Mouse (Mus musculus): Measurements from ENCODE around the gene Acvr1c. TPM values are rescaled to one million over a fixed set of nuclear protein-coding genes. Genes with fewer than 3 reads are reported as not detected.

Gene Acvr1c
- not detected in 2 replicates for polyA plus RNA-seq (2014; fragmentation: Nextera tagmentation; extraction: Ambion mirVana)

GRCm38 (mm10) chr2:58357414-58358131 is at the start of gene Acvr1c:
Acvr1c (minus strand) TSS chr2:58357895.
- Histone ChIP-seq H3K9ac (replicated peaks; ENCODE audit: low read length) (peak within 1 kb of the TSS; percentile 39), H3K27ac (replicated peaks; ENCODE audit: low read depth, low read length) (no peak within 1 kb of the TSS), H3K27me3 (ENCODE audit: control insufficient read depth, insufficient read depth, low read length) (peaks cover 10% of the 10 kb centered on the region), H3K4me2 (ENCODE audit: low read depth, low read length) (peak within 1 kb of the TSS; percentile 99), H3K9me3 (replicated peaks; ENCODE audit: control insufficient read depth, low read length) (no peaks in the 10 kb centered on the region), H3K4me3 (ENCODE audit: low read depth, low read length) (peak within 1 kb of the TSS; percentile 56), H3K4me1 (ENCODE audit: control insufficient read depth, insufficient read depth, low read length) (peaks cover 4% of the 10 kb centered on the region; the same call in 1 of the 2 replicates), H3K36me3 (replicated peaks; ENCODE audit: control insufficient read depth, insufficient read depth, low read depth, low read length) (no peaks in the 10 kb centered on the region)
- peak; percentile 79 for ATAC-seq (replicated peaks; ENCODE audit: insufficient number of reproducible peaks, low FRiP score, low TSS enrichment, low read depth)
- under 1% methylated on average over 44 of the region's 65 CpGs for WGBS
- DNase-seq (ENCODE audit: low spot score), result peak; percentile 40

- no peak overlapping the region for H3K4me2 ChIP-seq (ENCODE audit: low read depth, low read length)
- no peak overlapping the region for H3K9ac ChIP-seq (replicated peaks; ENCODE audit: low read length)
- no peaks in the 10 kb centered on the region for H3K36me3 ChIP-seq (replicated peaks; ENCODE audit: control insufficient read depth, insufficient read depth, low read depth, low read length)
- no peak overlapping the region for H3K27ac ChIP-seq (replicated peaks; ENCODE audit: low read depth, low read length)
- no peaks in the 10 kb centered on the region for H3K4me1 ChIP-seq (ENCODE audit: control insufficient read depth, insufficient read depth, low read length)
- no peaks in the 10 kb centered on the region for H3K27me3 ChIP-seq (ENCODE audit: control insufficient read depth, insufficient read depth, low read length)
- 87% methylated on average over 2 of the region's 2 CpGs for WGBS
- H3K9me3 ChIP-seq (replicated peaks; ENCODE audit: control insufficient read depth, low read length), result no peaks in the 10 kb centered on the region
- DNase-seq (ENCODE audit: low spot score) (no peak), ATAC-seq (replicated peaks; ENCODE audit: insufficient number of reproducible peaks, low FRiP score, low TSS enrichment, low read depth) (no peak)
- H3K4me3 ChIP-seq (ENCODE audit: low read depth, low read length), result no peak overlapping the region
Observed at GRCm38 (mm10) chr2:58403481-58403880, 45.8 kb upstream of the Acvr1c start.

DNA sequence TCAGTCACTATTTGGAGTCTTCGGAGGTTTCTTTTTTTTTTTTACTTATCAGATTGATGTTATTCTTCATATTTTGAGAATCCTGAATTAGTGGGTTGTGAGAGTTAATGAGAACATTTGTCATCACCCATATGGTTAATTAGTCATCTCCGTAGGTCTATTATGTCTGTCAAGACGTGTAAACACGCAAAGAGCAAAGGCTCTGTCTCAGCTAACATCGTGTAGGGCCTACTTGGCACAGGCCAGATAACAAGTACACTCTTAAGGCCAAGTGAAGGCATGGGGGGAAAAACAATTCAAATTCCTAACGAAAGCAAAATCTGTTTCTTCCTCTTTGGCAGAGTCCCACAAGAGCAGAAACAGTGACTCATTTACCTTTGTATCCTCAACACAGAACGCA is 30.9 kb upstream of the Acvr1c start:
- Histone ChIP-seq H3K36me3 (replicated peaks; ENCODE audit: control insufficient read depth, insufficient read depth, low read depth, low read length) (no peaks in the 10 kb centered on the region), H3K9me3 (replicated peaks; ENCODE audit: control insufficient read depth, low read length) (no peaks in the 10 kb centered on the region), H3K9ac (replicated peaks; ENCODE audit: low read length) (no peak overlapping the region), H3K4me3 (ENCODE audit: low read depth, low read length) (no peak overlapping the region), H3K27ac (replicated peaks; ENCODE audit: low read depth, low read length) (no peak overlapping the region), H3K4me2 (ENCODE audit: low read depth, low read length) (no peak overlapping the region), H3K4me1 (ENCODE audit: control insufficient read depth, insufficient read depth, low read length) (no peaks in the 10 kb centered on the region), H3K27me3 (ENCODE audit: control insufficient read depth, insufficient read depth, low read length) (no peaks in the 10 kb centered on the region)
- whole genome bisulfite sequencing, result 82% methylated on average over 7 of the region's 7 CpGs
- ATAC-seq (replicated peaks; ENCODE audit: insufficient number of reproducible peaks, low FRiP score, low TSS enrichment, low read depth) (no peak), DNase-seq (ENCODE audit: low spot score) (no peak)

- Histone ChIP-seq H3K27me3 (ENCODE audit: control insufficient read depth, insufficient read depth, low read length) (no peaks in the 10 kb centered on the region), H3K27ac (replicated peaks; ENCODE audit: low read depth, low read length) (no peak overlapping the region), H3K9me3 (replicated peaks; ENCODE audit: control insufficient read depth, low read length) (no peaks in the 10 kb centered on the region), H3K4me1 (ENCODE audit: control insufficient read depth, insufficient read depth, low read length) (no peaks in the 10 kb centered on the region), H3K9ac (replicated peaks; ENCODE audit: low read length) (no peak overlapping the region), H3K36me3 (replicated peaks; ENCODE audit: control insufficient read depth, insufficient read depth, low read depth, low read length) (no peaks in the 10 kb centered on the region), H3K4me2 (ENCODE audit: low read depth, low read length) (no peak overlapping the region), H3K4me3 (ENCODE audit: low read depth, low read length) (no peak overlapping the region)
- WGBS, result 79% methylated on average over 5 of the region's 5 CpGs
- ATAC-seq (replicated peaks; ENCODE audit: insufficient number of reproducible peaks, low FRiP score, low TSS enrichment, low read depth), result no peak
- no peak for DNase-seq (ENCODE audit: low spot score)
Observed at GRCm38 (mm10) chr2:58380020-58380419, 22.3 kb upstream of the Acvr1c start.

- Histone ChIP-seq H3K4me2 (ENCODE audit: low read depth, low read length) (no peak overlapping the region), H3K27ac (replicated peaks; ENCODE audit: low read depth, low read length) (no peak overlapping the region), H3K27me3 (ENCODE audit: control insufficient read depth, insufficient read depth, low read length) (no peaks in the 10 kb centered on the region), H3K4me1 (ENCODE audit: control insufficient read depth, insufficient read depth, low read length) (no peaks in the 10 kb centered on the region), H3K36me3 (replicated peaks; ENCODE audit: control insufficient read depth, insufficient read depth, low read depth, low read length) (no peaks in the 10 kb centered on the region), H3K4me3 (ENCODE audit: low read depth, low read length) (no peak overlapping the region), H3K9ac (replicated peaks; ENCODE audit: low read length) (no peak overlapping the region), H3K9me3 (replicated peaks; ENCODE audit: control insufficient read depth, low read length) (no peaks in the 10 kb centered on the region)
- DNase-seq (ENCODE audit: low spot score) (no peak), ATAC-seq (replicated peaks; ENCODE audit: insufficient number of reproducible peaks, low FRiP score, low TSS enrichment, low read depth) (no peak)
- 83% methylated on average over 1 of the region's 1 CpGs for WGBS
Observed at GRCm38 (mm10) chr2:58379475-58379874, 21.8 kb upstream of the Acvr1c start.

DNA sequence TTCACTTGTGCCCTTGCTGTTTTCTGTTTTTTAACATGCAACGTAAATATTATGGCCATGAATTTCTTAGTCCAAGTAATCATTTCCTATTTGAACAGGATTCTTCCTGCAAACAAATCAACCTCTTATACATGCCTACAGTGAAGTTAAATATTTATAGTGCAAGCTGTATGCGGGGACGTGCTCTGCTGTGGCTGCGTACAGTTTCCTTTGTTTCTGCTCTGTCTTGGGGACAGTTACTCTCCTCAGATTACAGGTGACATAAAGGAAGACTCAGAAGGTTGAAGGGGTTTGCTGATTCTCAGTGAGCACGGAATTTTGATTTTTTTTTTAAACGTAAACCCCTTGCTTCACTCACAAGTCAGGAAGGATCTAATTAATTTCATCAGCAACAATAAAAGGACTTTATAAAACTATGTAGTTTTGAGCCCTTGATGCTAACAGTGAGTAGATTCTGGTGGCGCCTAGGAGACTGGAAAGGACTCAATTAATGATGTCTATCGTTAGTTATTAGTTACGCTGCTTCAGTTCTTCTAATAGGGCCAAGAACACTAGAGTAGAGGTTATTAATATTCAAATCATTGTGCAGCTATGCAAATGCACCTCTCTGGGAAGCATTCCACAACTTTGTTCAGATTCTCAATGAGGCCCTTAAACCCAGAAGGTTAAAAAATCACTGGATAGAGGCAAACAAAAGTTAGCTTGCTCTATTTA is 19.9 kb upstream of the Acvr1c start:
- ATAC-seq (replicated peaks; ENCODE audit: insufficient number of reproducible peaks, low FRiP score, low TSS enrichment, low read depth) (no peak), DNase-seq (ENCODE audit: low spot score) (no peak)
- Histone ChIP-seq H3K4me1 (ENCODE audit: control insufficient read depth, insufficient read depth, low read length) (no peaks in the 10 kb centered on the region), H3K27me3 (ENCODE audit: control insufficient read depth, insufficient read depth, low read length) (no peaks in the 10 kb centered on the region), H3K4me2 (ENCODE audit: low read depth, low read length) (no peak overlapping the region), H3K4me3 (ENCODE audit: low read depth, low read length) (no peak overlapping the region), H3K9me3 (replicated peaks; ENCODE audit: control insufficient read depth, low read length) (no peaks in the 10 kb centered on the region), H3K9ac (replicated peaks; ENCODE audit: low read length) (no peak overlapping the region), H3K27ac (replicated peaks; ENCODE audit: low read depth, low read length) (no peak overlapping the region), H3K36me3 (replicated peaks; ENCODE audit: control insufficient read depth, insufficient read depth, low read depth, low read length) (no peaks in the 10 kb centered on the region)
- WGBS, result 75% methylated on average over 9 of the region's 9 CpGs

DNA sequence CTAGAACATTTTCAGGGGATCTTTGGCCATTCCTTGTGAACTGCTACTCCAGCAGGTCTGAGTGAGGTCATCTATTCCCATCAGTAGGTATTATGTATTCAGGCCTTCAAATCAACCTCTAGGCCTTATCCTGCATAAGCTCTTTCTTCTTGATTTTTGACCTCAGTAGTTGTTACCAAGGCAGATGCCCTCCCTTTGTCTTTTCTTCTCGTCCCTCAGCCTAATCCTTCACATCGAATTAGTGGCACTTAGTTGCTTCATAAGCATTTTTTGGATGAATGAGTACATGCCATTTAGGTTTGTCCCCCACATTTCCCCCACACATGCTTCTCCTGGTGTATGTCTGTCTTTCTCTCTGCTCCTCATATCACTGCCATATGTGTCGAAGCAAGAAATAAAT is 8.5 kb upstream of the Acvr1c start:
- Histone ChIP-seq H3K4me3 (ENCODE audit: low read depth, low read length) (no peak overlapping the region), H3K4me1 (ENCODE audit: control insufficient read depth, insufficient read depth, low read length) (no peaks in the 10 kb centered on the region), H3K36me3 (replicated peaks; ENCODE audit: control insufficient read depth, insufficient read depth, low read depth, low read length) (no peaks in the 10 kb centered on the region), H3K27ac (replicated peaks; ENCODE audit: low read depth, low read length) (no peak overlapping the region), H3K9ac (replicated peaks; ENCODE audit: low read length) (no peak overlapping the region), H3K9me3 (replicated peaks; ENCODE audit: control insufficient read depth, low read length) (no peaks in the 10 kb centered on the region), H3K27me3 (ENCODE audit: control insufficient read depth, insufficient read depth, low read length) (no peaks in the 10 kb centered on the region), H3K4me2 (ENCODE audit: low read depth, low read length) (no peak overlapping the region)
- DNase-seq (ENCODE audit: low spot score) (no peak), ATAC-seq (replicated peaks; ENCODE audit: insufficient number of reproducible peaks, low FRiP score, low TSS enrichment, low read depth) (no peak)
- 77% methylated on average over 3 of the region's 3 CpGs for WGBS

DNA sequence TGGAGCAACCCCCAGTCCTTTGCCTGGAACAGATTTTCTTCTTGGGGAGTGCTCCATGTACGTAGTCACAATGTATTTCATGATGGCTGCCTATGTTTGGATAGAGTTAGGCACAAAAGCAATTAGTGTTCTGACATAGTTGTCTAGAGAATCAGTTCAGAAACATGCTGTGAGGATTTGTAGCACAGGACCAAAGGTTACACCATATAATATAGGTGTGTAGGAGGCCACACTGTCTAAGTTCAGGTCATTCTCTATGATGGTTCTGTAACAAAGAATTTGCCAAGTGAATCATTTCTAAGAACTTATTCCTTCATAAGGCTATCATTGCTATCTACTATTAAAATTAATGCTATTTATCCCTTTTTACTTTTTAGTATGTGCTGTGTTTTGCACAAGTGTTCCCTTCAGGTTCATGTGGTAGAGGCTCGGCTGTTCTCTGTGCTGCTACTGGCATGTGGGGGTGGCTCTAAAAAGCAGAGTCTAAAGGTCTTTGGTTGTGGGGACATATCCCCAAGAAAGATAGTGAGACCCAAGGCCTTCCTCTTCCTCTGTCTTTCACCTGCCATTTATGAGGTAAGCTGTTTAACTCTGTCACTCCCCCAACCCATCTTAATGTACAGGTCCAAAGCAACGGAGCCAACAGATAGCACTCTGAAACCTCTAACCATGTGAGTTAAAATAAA is 3.8 kb upstream of the Acvr1c start:
- Histone ChIP-seq H3K4me1 (ENCODE audit: control insufficient read depth, insufficient read depth, low read length) (peaks cover 4% of the 10 kb centered on the region; the same call in 1 of the 2 replicates), H3K9ac (replicated peaks; ENCODE audit: low read length) (no peak overlapping the region), H3K36me3 (replicated peaks; ENCODE audit: control insufficient read depth, insufficient read depth, low read depth, low read length) (no peaks in the 10 kb centered on the region), H3K4me2 (ENCODE audit: low read depth, low read length) (no peak overlapping the region), H3K27ac (replicated peaks; ENCODE audit: low read depth, low read length) (no peak overlapping the region), H3K4me3 (ENCODE audit: low read depth, low read length) (no peak overlapping the region), H3K27me3 (ENCODE audit: control insufficient read depth, insufficient read depth, low read length) (peaks cover 10% of the 10 kb centered on the region), H3K9me3 (replicated peaks; ENCODE audit: control insufficient read depth, low read length) (no peaks in the 10 kb centered on the region)
- WGBS, result 91% methylated on average over 3 of the region's 3 CpGs
- DNase-seq (ENCODE audit: low spot score) (no peak), ATAC-seq (replicated peaks; ENCODE audit: insufficient number of reproducible peaks, low FRiP score, low TSS enrichment, low read depth) (no peak)
